Mouse (Mus musculus): Measurements from ENCODE around the gene Khdc4.

GRCm38 (mm10) chr3:88652846-88653515 is 32.6 kb upstream of the Khdc4 start, which contains the start of gene Rxfp4:
- TF ChIP-seq POLR2A (IDR thresholded peaks at IDR 0.05; ENCODE audit: borderline replicate concordance, extremely low read depth, low read depth, low read length), result 0 out of 2 replicates have a peak, but pooled peaks have one; percentile 10
- TF ChIP-seq CTCF (IDR thresholded peaks at IDR 0.05; ENCODE audit: insufficient read depth, low read length), result no peak
